Mouse (Mus musculus): ENCODE data around the gene Akr1a1.

DNA sequence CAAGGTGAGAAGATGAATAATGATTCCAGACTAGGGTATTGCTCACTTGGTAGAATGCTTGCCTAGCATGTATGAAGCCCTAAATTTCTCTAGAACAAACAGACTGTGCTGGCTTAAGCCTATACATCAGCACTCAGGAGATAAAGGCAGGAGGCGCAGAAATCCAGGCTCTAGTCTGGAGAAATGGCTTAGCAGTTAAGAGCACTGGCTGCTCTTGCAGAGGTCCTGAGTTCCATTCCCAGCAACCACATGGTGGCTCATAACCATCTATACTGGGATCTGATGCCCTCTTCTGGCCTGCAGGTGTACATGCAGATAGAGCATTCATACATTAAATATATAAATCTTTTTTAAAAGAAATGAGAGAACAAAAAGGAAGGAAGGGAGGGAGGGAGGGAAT, 9.4 kb downstream of the Akr1a1 start:
- TF ChIP-seq POLR2A (IDR thresholded peaks at IDR 0.05; ENCODE audit: low read depth, low read length) = no peak
- TF ChIP-seq CTCF (IDR thresholded peaks at IDR 0.05; ENCODE audit: borderline replicate concordance, insufficient read depth, low read length) = no peak
